Mouse (Mus musculus): ENCODE results near the gene Eif2b1. TPM values are rescaled to one million over a fixed set of nuclear protein-coding genes. Genes with fewer than 3 reads are reported as not detected.
"Not testable (repeated sequence)": the region's sequence is repeated elsewhere in the genome, so short reads cannot be mapped to it uniquely, and the experiment has no call there.

Gene Eif2b1
- total RNA-seq (2021), result 10 to 100 TPM; 32.7 to 37.5 TPM
- long read RNA-seq, transcript Eif2b1-201 (9 exons, 2,013 nt), result major isoform, 26 of 32 reads
- long read RNA-seq, partial matches to known transcripts, result 2 of 32 reads
- long read RNA-seq, other reads (novel, unspliced or antisense), result 4 of 32 reads

DNA sequence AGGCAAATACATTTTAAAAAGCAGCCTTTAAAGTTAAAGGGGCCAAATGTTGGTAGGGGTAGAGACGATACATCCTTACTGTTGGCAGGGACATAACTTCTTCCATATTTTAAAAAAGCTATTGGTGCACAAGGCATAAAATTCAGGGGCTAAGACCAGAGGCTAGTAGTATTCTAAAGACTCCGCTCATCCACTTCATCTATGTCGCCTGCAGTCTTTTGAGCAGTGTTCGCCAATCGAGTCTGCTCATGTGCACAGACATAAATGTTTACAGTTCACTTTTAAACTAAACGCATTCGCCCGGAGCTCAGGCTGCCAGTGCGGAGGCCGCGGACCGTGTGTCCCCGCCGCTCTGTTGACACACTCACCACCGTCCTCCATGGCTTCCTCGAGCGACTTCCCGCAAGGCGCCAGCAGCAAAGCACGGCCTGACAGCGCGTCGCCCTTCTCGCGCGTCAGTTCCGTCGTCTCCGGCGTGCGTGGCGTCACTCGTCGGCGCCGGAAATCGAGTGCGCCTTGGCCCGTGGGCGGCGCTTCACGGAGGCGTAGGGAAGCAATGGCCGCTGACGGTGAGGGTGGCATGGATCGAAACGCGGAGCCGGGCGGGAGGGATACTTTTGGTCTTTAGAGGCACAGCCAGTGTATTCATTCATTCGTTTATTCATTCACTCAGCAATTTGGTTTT lies at the start of gene Eif2b1, which contains the start of gene Gtf2h3:
TSS of gene Eif2b1 (minus strand) at position 499 of the 685 bp plus-strand sequence.
TSS of gene Gtf2h3 (plus strand) at position 508 of the 685 bp plus-strand sequence.
- DNase-seq (ENCODE audit: low spot score in 2 of 2), result peak; percentile 89 to 97

DNA sequence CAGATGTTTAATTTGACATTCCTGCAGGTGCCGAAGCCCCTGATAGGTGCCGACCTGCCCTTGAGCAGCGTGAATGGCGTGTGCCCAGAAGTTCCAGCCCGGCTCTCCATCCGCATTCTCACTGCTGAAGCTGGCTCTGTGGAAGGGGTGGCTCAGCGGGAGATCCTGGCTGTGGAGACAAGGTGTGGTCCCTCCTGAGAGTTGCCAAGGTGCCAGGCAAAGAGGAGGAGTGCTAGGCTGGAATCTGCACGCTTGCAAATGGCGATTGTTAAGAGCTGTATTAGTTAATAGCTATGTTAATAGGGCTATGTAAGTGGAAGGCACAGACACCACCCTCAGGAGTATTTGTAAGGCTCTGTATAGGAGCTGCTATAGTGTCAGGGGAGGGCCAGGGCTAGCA lies 45.4 kb upstream of the Eif2b1 start:
- DNase-seq (ENCODE audit: low spot score in 2 of 2), result no peak

DNA sequence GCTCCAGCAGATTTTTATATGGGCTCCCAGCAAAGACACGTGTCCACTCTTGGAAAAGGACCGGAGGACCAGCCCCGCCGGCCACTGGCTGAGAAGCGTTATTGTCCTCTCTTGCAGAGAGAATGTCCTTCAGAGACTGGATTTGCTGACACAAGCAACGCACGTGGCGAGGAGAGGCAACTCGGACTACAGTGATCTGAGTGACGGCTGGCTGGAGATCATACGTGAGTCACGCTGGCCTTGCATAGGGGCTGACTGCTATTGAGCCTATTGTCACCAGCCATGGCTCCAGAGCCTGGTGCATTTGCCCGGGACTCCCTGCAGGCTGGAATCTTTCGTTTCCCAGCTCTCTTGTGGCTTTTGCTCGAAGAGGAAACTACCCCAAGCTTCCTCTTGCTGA lies 44.0 kb upstream of the Eif2b1 start:
- DNase-seq (ENCODE audit: low spot score in 2 of 2), result no peak

DNA sequence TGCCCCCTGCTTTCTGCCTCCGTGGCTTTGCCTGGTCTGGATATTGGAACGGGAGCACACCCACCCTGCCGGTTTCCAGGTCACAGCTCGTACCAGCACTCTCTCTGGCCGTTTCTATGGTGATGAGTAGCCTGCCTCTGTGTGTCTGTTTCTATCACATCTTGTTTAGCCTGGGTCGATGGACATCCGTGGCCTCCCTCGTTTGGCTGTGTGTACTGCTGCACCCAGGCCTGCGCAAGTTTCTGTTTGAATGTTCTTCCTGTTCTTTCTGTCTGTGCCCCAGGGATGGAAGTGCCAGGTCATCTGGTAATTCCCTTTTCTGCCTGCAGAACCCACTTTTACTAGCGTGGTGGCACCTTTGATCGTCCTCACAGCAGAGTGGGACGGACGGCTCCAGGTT lies 42.4 kb upstream of the Eif2b1 start:
- no peak for DNase-seq (ENCODE audit: low spot score in 2 of 2)

DNA sequence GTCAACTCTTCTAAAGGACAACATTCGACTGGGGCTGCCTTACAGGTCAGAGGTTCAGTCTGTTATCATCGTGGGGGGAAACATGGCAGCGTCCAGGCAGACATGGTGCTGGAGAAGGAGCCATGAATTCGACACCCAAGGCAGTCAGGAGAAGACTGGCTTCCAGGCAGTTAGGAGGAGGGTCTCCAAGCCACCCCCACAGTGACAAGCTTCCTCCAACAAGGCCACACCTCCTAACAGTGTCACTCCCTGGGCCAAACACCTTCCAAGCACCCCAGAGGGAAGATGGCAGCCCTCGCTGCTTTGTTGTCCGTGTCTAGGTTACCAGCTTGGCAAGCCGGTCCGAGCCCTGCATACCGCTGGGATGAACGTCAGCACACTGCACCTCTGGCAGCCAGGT lies 39.8 kb upstream of the Eif2b1 start:
- DNase-seq (ENCODE audit: low spot score in 2 of 2), result no peak

DNA sequence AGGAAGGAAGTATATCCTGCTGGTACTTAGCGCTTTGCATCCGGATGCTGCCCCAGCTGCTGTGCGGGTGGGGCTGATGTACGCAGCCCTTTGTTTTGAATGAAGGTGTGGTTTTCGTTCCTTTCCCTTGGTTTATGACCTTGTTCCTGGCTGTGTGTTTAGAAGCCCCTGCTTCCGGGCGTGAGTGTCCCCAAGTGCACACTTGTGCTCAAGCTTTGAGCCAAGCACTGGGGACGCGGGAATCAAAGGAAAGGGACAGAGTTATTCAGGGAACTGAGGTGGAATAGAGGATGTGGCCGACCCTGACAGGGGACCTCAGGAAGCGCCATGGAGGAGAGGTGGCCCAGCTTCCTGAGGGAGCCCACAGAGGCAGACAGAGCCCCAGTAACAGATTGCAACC lies 35.8 kb upstream of the Eif2b1 start:
- no peak for DNase-seq (ENCODE audit: low spot score in 2 of 2)

DNA sequence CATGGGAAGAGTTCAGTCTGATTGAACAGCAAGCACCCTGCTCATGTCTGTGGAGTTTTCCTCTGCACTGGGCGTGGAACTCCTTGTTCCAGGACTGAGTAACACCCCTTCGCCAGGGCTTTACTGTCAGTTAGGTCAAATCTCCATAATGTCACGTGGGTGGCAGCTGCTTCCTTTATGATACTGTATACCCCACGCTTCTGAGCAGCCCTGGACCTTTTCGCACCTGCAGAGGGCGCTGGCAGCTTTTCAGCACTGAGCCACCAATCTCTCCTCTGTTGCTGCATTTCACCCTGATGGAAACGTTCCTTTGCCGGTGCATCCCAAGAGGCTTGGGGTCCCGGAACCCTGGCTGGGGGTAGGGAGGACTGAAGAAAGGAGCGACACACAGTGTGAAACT lies 32.0 kb upstream of the Eif2b1 start:
- no peak for DNase-seq (ENCODE audit: low spot score in 2 of 2)

DNA sequence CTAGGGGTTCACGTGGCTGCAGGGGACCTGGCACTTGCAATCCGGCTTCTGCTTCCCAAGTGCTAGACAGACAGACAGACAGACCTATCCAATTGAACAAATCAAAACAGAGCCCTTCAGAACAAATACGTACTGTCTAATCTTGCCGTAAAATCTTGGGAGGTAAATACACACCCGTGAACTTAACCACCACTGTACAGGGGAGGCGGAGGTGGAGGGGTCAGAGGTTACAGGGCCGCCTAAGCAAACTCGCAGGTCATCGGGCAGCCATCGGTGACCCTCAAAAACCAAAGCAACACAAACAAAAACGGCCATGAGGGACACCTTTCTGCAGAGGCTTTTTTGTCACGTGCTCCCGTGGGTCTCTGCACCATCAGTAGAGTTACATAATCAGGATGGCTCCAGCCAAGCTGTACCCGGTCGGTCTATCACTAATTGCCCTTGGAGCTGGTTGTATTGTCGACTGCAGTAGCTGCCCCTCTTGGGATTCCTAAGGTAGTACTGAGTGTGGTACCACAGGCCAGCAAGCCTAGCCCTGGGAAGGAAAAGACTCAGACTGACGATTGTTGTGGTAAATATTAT lies 26.2 kb upstream of the Eif2b1 start:
- DNase-seq (ENCODE audit: low spot score in 2 of 2), result no peak

DNA sequence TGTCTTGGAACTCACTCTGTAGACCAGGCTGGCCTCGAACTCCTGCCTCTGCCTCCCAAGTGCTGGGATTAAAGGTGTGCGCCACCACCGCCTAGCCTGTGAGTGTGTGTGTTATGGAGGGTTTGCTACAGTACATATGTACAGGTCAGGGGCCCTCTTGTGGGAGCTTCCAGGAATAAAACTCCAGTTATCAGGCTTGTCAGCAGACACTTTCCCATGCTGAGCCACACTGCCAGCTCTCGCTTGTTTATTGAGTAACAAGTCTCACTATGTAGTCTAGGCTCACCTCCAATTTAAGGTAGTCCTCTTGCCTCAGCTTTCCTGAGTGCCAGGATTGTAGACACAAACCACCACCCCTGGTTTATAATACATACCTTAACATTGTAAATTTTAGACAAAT lies 25.4 kb upstream of the Eif2b1 start:
- no peak for DNase-seq (ENCODE audit: low spot score in 2 of 2)

DNA sequence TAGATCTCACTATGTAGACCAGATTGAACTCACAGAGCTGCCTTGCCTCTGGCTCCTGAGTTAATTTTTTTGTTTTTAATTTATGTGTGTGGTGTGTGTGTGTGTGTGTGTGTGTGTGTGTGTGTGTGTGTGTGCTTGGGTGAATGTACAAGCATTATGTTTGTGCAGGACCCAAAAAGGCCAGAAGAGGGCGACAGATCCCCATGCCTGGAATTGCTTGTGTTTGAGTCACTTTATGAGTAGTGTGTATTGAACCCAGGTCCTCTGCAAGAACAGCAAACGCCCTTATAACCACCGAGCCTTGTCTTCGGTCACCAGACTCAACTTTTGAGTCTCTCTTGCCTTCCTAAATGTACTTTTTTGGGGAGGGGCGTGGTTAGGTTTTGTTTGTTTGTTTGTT lies 23.4 kb upstream of the Eif2b1 start:
- peak in 1 of 2 experiments; percentile 61 for DNase-seq (ENCODE audit: low spot score in 2 of 2)

DNA sequence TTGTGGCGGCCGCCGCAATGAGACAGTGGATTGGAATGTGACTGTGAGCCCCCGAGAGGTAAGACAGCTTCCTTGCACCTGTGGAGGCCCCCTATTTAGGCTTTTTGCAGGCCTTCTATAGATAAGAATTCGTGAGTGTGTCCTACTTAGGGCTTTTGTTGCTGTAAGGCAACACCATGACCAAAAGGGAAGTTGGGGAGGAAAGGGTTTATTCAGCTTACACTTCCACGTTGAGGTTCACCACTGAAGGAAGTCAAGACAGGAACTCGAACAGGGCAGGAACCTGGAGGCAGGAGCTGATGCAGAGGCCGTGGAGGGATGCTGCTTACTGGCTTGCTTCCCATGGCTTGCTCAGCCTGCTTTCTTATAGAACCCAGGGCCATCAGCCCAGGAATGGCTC lies 20.8 kb upstream of the Eif2b1 start:
- DNase-seq (ENCODE audit: low spot score in 2 of 2), result not testable (repeated sequence)

DNA sequence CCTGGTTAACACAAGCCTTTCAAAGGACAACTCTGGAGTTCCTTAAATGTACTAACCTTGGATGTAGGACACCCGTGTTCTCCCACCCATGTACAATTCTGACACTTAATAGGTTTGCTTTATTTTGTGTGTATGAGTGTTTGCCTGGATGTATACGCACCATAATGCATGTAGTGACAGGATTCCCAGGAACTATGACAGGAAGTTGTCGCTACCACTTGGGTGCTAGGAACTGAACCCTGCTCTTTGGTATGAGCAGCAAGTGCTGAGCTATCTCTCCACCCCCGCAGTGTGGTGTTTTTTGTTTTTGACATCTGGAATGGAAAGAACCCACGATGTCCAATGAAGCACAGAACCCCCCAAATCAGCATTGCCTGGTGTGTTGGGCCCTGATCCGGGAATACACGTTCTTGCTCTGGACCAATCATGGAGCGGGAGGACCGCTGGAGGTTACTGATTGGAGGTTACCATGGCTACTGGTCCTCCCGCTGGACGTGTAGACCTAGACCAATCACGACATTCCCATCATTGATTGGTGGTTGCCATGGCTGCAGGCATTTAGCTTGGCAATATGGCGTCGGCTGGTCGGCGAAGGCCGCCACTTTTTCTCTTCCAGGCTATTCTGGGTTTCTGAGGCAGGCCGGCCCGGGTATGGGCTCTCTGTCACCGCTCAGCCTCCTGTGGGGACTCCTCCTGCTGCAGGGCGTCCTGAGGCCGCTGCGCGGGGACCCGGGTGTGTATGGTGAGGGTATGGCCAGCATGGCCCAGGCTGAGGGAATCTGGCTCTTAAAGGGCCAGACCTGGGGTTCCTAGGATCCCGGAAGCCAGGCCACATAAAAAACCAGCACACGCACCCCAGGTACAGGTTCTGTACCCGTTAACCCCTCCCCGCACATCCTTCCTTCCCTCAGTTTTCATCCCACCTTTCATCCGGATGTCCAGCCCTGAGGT lies 19.6 kb upstream of the Eif2b1 start:
- peak; percentile 91 to 97 for DNase-seq (ENCODE audit: low spot score in 2 of 2)

DNA sequence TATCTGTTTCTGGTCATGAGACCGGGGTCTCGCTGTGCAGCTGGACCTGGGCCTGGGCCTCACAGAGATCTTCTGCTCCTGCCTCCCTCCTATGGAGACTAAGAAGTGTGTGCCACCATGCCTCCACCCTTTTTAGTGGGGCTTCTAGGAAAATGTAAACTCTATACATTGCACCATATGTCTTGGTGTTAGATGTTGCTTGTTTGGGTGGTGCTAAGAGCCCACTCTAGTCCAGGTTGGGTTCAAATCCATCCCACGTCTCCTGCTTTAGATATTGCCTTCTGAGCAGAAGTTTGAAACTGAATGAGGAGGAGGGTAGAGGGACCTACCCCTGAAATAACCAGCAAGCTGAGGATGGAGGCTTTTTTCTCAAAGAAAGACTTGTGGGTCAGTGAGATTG lies 13.8 kb upstream of the Eif2b1 start:
- DNase-seq (ENCODE audit: low spot score in 2 of 2), result no peak

DNA sequence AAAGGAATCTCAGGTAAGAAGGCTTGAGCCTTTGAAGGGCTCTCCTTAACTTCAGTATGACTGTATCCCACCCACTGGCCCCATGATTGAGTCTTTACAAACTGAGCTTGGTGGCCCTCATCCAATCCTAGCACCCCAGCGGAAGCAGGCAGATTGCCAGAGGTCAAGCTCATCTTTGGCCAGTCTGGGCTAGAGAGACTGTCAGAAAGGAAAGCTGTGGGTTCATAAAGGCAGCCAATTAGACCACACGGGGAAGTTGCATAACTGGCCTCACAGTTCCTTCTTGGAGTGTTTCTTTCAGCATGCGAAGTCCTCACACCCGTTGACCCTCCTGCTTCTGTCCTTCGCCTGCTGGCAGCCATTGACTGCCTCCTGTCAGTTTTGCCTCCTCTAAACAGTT lies 3.6 kb upstream of the Eif2b1 start:
- no peak for DNase-seq (ENCODE audit: low spot score in 2 of 2)

DNA sequence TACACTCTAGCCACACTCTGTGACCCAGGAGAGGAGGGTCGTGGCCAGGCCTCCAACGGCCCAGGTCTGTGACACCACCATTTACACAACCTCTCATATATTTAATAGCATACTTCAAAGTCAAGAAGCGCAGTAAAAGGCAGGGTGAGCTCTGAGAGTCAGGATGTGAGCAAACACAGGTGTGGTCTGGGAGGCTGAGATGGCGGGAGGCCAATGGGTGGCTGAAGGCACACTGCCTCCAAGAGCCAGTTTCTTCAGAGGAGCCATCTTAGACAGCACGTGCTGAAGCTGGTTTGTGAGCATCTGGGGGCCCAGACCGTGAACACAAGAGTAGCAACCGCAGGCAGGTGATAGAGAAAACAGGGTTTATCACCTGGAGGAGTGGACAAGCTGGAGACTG lies 3.5 kb downstream of the Eif2b1 start:
- no peak for DNase-seq (ENCODE audit: low spot score in 2 of 2)

DNA sequence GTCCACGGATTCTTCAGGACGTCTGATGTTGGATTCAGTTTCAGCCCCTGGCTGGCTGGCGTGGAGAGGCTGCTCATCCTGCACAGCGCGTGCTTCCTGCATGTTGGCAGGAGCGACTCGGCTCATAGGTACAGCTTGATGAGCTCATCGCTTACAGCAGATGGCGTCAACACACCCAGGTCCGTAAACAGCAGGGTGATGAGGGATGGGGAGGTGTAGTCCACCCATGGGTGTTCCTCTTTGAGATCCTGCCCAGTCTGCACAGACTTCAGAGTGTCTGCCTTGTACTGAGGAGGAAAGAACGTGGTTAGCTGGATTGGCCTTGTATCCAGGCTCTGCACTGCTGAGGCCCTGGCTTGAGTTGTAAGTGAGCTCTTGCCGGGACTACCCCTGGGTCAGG lies 7.9 kb downstream of the Eif2b1 start:
- DNase-seq (ENCODE audit: low spot score in 2 of 2), result peak; percentile 77 to 84

DNA sequence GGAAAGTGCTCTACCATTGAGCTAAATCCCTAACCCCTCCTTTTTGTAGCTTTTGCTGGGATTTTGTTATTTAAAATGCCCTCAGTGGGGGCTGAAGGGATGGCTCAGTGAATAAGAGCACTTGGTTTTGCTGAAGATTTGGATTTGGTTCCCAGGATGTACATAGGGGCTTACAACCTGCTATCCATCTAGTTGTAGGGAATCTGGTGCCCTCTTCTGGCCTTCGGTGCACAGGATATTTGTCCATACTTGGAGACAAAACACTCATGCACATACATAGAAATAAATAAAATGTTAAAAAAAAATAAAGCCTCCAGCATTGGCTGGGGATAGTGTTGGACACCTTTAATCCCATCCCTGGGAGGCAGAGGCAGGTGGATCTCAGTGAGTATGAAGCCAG lies 23.8 kb downstream of the Eif2b1 start:
- DNase-seq (ENCODE audit: low spot score in 2 of 2), result no peak

DNA sequence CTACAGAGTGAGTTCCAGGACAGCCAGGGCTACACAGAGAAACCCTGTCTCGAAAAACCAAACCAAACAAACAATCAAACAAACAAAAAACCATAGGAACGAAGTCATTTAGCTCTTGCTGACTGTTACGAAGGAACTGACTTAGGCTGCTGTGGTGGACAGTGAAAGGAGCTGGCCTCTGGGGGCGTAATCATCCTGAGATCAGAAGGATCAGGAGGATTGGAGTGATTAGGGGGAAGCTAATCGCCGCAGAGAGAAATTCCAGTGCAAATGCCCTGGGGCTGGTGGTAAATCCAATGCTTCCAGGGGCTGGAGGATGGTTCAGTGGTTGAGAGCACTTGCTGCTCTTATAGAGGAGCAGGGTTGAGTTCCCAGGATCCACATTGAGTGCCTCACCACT lies 25.3 kb downstream of the Eif2b1 start:
- DNase-seq (ENCODE audit: low spot score in 2 of 2), result no peak

DNA sequence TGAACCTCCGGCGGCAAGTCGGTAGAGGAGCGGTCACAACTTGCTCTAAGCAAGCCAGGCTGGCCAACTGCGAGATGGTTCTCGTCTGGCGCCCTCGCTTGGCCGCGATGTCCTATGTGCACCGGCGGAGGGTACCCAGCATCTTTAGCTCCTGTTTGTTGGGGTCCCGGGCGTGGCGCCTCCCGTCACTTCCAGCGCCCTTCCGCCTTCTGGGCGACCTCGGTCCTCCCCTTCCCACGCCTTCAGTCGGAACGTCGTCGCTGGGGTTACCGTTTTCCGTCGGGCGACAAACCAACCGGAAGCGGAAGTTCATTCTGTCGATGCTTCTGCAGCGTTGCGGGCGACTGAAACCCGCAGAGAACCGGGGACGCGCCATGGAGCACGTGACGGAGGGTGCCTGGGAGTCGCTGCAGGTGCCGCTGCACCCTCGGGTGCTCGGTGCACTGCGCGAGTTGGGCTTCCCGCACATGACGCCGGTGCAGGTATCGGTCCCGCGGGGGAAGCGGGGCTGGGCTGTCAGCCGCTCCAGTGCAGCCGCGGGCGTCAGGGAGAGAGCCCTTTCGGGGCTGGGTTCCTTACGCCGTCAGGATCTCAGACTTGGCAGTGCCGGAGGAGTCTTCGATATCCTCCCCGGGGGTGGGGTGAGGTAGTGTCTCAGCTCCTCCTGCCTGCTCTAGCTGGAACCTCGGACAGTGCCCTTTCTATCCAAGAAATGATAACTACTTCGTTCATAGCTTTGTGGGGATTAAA lies 26.2 kb downstream of the Eif2b1 start, which contains the start of gene Ddx55:
TSS of gene Ddx55 (plus strand) at position 307 of the 750 bp plus-strand sequence.
- DNase-seq (ENCODE audit: low spot score in 2 of 2), result peak; percentile 87 to 91

DNA sequence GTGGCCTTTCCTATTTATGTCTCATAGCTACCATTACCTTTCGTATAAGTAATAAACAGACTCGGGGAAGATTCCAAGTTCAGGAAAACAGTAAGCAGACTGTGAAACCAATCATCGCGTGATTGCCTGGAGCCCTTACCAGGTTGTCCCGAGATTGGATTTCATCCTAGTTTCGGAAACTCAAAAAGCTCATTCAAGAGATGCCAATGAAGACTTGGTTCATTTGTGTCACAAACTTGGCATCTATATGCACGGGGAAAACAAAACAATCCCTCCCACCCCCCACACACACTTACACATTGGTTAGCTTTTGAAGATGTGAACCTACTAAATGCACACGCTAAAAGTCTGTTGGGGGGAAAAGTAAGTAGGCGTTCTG lies 26.8 kb downstream of the Eif2b1 start:
- DNase-seq (ENCODE audit: low spot score in 2 of 2), result no peak
